Mouse (Mus musculus): ENCODE results near the gene H2-D1.

DNA sequence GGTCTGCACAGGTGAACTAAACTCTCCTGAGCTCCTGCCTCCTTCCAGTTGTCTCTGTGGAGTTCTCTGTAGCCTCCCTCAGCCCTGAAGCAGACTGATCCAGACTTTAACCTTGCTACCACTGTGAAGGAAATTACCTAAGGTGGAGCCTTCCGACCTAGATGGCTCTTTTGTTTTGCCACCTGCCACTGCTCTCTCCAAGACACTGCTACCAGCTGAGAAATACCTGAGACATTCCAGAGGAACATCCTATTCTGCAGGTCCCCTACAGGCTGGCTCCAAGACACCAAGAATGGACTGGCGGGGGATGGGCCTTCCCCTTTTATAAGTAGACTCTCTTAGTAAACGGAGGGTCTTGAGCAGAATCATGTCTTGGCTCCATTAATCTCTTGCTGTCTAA, 17.7 kb downstream of the H2-D1 start:
- TF ChIP-seq POLR2A (IDR thresholded peaks at IDR 0.05; ENCODE audit: low read depth, low read length) (no peak), CTCF (IDR thresholded peaks at IDR 0.05; ENCODE audit: borderline replicate concordance, insufficient read depth, low read length) (no peak)
